Mouse (Mus musculus): Measurements from ENCODE around the gene Itih1. TPM values are rescaled to one million over a fixed set of nuclear protein-coding genes. Genes with fewer than 3 reads are reported as not detected.

The Itih1 gene
- polyA plus RNA-seq, 2 experiments from 2014 or later: not detected

DNA sequence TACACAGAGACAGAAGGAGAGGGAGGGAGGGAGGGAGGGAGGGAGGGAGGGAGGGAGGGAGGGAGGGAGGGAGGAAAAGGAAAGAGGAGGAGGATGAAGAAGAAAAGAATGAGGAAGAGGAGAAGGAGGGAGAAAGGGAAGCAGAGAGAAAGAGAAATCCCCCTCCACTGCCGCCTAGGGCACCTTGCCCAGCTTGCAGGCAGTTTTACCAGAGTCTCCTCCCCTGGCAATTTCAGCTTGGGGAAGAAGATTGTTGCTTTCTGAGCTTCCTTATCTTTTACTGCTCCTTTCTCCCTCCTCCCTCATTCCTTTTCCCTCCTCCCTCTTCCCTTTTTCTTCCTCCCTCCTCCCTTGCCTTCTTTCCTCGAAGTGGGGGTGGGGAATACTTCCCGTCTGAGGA is 40.1 kb downstream of the Itih1 start:
- no peak for ATAC-seq

DNA sequence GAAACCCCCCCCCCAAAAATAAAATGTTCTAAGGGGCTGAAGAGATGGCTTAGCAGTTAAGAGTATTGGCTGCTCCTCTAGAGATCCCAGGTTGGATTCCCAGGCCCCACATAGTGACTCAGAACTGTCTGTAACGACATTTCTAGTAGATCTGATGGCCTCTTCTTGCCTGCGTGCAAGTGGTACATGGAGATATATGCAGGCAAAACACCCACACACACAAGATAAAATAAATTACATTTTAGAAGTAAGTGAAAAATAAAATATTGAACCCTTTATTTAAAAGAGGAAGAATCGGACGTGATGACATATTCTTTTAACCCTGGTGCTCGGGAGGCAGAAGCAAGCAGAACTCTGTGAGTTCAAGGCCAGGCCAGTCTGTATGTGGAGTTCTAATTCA is 40.5 kb downstream of the Itih1 start:
- no peak for ATAC-seq

- ATAC-seq: no peak
Measured at GRCm38 (mm10) chr14:30899972-30900371, 43.1 kb downstream of the Itih1 start.

GRCm38 (mm10) chr14:30888271-30888732 is 54.8 kb downstream of the Itih1 start:
- ATAC-seq: no peak

- no peak for ATAC-seq
Measured at GRCm38 (mm10) chr14:30886204-30886603, 56.9 kb downstream of the Itih1 start, which contains the start of gene Itih4. TSS of gene Itih4 (plus strand) at chr14:30886476.

DNA sequence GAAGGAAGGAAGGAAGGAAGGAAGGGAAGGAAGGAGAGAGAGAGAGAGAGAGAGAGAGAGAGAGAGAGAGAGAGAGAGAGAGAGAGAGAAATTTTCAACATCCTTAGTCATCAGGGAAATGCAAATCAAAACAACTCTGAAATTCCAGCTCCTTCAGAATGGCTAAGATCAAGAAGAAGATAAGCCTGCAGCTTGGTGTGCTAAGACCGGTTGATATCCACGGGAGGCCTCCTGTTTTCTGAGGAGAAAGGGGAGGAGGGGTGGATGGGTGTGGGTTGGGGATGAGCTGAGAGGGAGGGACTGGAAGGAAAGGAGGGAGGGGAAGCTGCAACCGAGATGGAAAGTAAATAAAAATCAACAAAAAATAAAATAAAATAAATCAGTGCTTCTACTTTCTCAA is 57.8 kb downstream of the Itih1 start:
- no peak for ATAC-seq

DNA sequence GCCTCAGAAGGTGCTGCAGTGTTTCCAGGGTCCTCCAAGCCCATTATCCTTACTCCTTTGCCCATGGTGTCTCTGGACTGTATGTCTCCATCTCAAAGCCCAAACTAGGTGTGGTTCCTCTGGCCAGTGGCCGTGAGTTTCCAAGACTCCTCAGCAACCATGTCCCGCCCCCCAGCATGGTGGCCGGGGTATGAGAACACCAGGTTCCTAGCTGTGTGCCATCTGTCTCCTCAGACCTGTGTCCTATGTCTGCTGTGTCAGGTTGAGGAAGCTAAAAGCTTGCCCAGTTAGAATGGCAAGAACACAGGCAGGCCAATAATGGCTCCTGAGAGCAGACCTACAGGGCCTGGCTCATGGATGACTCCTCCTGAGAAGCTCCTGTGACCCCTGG is 61.4 kb downstream of the Itih1 start:
- ATAC-seq: no peak

DNA sequence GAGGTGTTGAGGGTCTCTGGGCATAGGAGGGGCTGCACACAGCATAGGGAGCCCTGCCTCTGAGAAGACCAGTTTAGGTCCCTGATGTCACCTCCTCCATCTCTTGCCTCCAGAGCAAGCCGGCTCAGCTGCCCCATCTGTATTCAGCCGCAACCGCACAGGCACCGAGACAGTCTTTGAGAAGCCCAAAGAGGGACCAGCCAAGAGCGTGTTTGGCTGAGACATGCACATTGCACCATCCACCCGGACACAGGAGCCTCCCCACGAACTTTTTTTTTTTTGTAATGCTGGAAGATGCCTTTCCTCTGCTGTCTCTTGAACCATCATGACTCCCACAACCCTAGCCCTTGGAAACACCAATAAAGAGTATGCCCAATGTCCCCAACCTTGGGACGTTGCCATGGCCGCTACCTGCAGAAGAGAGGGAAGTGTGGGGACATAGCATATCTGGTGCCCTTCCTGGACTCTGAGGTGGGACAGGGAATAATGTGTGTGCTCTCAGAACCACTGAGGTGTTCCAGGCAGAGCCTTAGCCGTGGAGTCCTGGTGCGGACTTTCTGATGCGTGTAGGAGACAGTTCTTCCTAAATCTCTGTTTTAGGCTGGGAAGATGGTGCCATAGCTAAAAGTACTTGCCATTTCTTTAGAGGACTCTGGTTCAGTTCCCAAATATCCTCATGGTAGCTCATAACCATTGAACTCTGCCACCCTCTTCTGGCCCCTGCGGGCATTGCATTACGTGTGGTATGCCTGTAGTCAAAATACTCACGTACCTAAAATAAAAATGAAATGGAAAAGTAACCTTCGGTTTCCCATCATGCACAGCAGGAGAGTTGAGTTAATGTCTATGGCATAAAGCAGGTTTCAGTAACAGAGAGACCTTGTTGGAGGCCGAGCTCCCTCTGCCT is 62.0 kb downstream of the Itih1 start:
- no peak for ATAC-seq

GRCm38 (mm10) chr14:30880251-30880650 is 62.8 kb downstream of the Itih1 start:
- no peak for ATAC-seq

GRCm38 (mm10) chr14:30879794-30880193 is 63.3 kb downstream of the Itih1 start:
- ATAC-seq: no peak

Other genes starting within 250 kb of the Itih1 start
- 10 to 100 TPM; 10.8 to 12.6 TPM for gene Sfmbt1, start 228.4 kb downstream of the Itih1 start, polyA plus RNA-seq (2017; shearing (Covaris generic))
- gene Tmem110, start 117.7 kb downstream of the Itih1 start, polyA plus RNA-seq (2017; shearing (Covaris generic)): 1 to 10 TPM; 4.6 to 6.3 TPM
- 1 to 10 TPM in 1 of 2 experiments, under 1 TPM in 1; 0.26 to 1.0 TPM for gene Mustn1, start 64.1 kb downstream of the Itih1 start, polyA plus RNA-seq (2017; shearing (Covaris generic))
- gene Itih4, start 56.8 kb downstream of the Itih1 start, polyA plus RNA-seq (2017; shearing (Covaris generic)): not detected
- gene Itih3, start 19.5 kb downstream of the Itih1 start, polyA plus RNA-seq (2017; shearing (Covaris generic)): not detected
- gene Nek4, start 8.1 kb upstream of the Itih1 start, polyA plus RNA-seq (2017; shearing (Covaris generic)): 1 to 10 TPM; 5.9 to 6.0 TPM
- gene Glt8d1, start 58.1 kb upstream of the Itih1 start, polyA plus RNA-seq (2017; shearing (Covaris generic)): 10 to 100 TPM; 10.1 to 10.4 TPM
- 100 to 1,000 TPM; 278 to 298 TPM for gene Spcs1, start 58.4 kb upstream of the Itih1 start, polyA plus RNA-seq (2017; shearing (Covaris generic))
- 10 to 100 TPM; 40.1 to 46.0 TPM for gene Pbrm1, start 75.8 kb upstream of the Itih1 start, polyA plus RNA-seq (2017; shearing (Covaris generic))
- gene Gnl3, start 75.9 kb upstream of the Itih1 start, polyA plus RNA-seq (2017; shearing (Covaris generic)): 10 to 100 TPM; 77.0 to 78.1 TPM
- gene Smim4, start 185.7 kb upstream of the Itih1 start, polyA plus RNA-seq (2017; shearing (Covaris generic)): 10 to 100 TPM; 66.3 to 68.7 TPM
- gene Nt5dc2, start 187.8 kb upstream of the Itih1 start, polyA plus RNA-seq (2017; shearing (Covaris generic)): not detected
- 1 to 10 TPM in 1 of 2 experiments, under 1 TPM in 1; 0.91 to 2.7 TPM for gene Stab1, start 225.4 kb upstream of the Itih1 start, polyA plus RNA-seq (2017; shearing (Covaris generic))